Mouse (Mus musculus) B cell, adult (primary cell): ENCODE data around the gene Gm21861. TPM values are rescaled to one million over a fixed set of nuclear protein-coding genes. Genes with fewer than 3 reads are reported as not detected.

Source experiments
- total RNA-seq: library from RNA; stranded (reverse); gene quantifications from 4 replicates; pipeline ENCODE4 v1.2.4, GENCODE M21; 2023; ENCODE audit not compliant: inconsistent age

The Gm21861 gene
- not detected in 4 replicates for total RNA-seq

DNA sequence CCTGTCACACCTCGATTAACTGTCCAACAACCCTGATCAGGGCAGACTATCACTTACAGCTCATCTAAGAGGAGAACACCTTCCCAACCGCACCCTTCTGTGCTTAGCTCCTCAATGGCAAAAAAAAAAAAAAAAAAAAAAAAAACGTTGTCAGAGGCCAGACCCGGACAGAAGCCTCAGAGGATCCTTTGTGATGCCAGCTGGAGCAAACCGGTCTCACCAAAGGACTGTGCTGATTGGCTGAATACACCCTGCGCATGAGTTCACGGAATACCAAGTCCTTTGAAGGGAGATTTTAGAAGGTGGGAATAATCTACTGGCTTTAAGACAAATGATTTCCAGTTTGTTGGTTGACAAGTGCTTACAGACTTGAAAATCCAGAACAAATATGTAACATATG, at the start of gene Gm21861:
Gm21861 (minus strand) TSS at position 101 of the 400 bp plus-strand sequence.

